Mouse (Mus musculus) neural tube, embryonic 13.5 days (tissue): ENCODE results near the gene Gm6040. TPM values are rescaled to one million over a fixed set of nuclear protein-coding genes. Genes with fewer than 3 reads are reported as not detected.

Experiments
- ATAC-seq: fragments of 200-750 bp; cut with Nextera tagmentation; 2 replicates; pipeline ENCODE4 v1.8.0; 2017; ENCODE audit warnings: low read depth, mild to moderate bottlenecking, moderate TSS enrichment, moderate library complexity
- H3K27ac ChIP-seq: fragments of 300-500 bp; sonication (generic); replicated peaks from 2 replicates; pipeline ENCODE4 v1.5.1; 2015; ENCODE audit warnings: moderate library complexity, mild to moderate bottlenecking, inconsistent platforms
- H3K27me3 ChIP-seq: fragments of 300-500 bp; sonication (generic); 2 replicates; pipeline ENCODE4 v1.6.1; 2015; ENCODE audit warnings: mild to moderate bottlenecking, inconsistent platforms
- H3K36me3 ChIP-seq: fragments of 300-500 bp; sonication (generic); 2 replicates; pipeline ENCODE4 v1.6.1; 2015; ENCODE audit warnings: mild to moderate bottlenecking, inconsistent platforms
- H3K4me1 ChIP-seq: fragments of 300-500 bp; sonication (generic); replicated peaks from 2 replicates; pipeline ENCODE4 v1.6.1; 2015; ENCODE audit warnings: inconsistent platforms
- H3K4me2 ChIP-seq: fragments of 300-500 bp; sonication (generic); 2 replicates; pipeline ENCODE4 v1.6.1; 2015; ENCODE audit warnings: inconsistent platforms, mild to moderate bottlenecking, moderate library complexity
- H3K4me3 ChIP-seq: fragments of 300-500 bp; sonication (generic); 2 replicates; pipeline ENCODE4 v1.5.1; 2015; ENCODE audit warnings: mild to moderate bottlenecking, inconsistent platforms
- H3K9ac ChIP-seq: fragments of 300-500 bp; sonication (generic); 2 replicates; pipeline ENCODE4 v1.6.1; 2015; ENCODE audit warnings: moderate library complexity, mild to moderate bottlenecking, inconsistent platforms
- H3K9me3 ChIP-seq: fragments of 300-500 bp; sonication (generic); 2 replicates; pipeline ENCODE4 v1.6.1; 2016; ENCODE audit warnings: inconsistent platforms
- WGBS: fragments of 180-500 bp; shearing (Covaris S2); methylation state at CpG from one replicate; pipeline ENCODE4 v1.1.7; 2015; 5-methylcytosine and 5-hydroxymethylcytosine counted together
- polyA plus RNA-seq: library from polyadenylated mRNA; unstranded; fragments of >200 nt; fragmentation: Nextera tagmentation; extraction: Ambion mirVana; gene quantifications from 2 replicates; pipeline ENCODE4 v1.2.1, GENCODE M21; 2015

The Gm6040 gene
- polyA plus RNA-seq: not detected in 2 replicates

- H3K36me3 ChIP-seq: no peaks in the 10 kb centered on the region
- no peak within 1 kb of the TSS for H3K4me3 ChIP-seq
- no peak within 1 kb of the TSS for H3K4me2 ChIP-seq
- H3K9me3 ChIP-seq: peaks cover 23% of the 10 kb centered on the region
- no peaks in the 10 kb centered on the region for H3K4me1 ChIP-seq
- WGBS: 75% methylated on average over 3 of the region's 3 CpGs
- no peak for ATAC-seq
- no peak within 1 kb of the TSS for H3K27ac ChIP-seq
- H3K9ac ChIP-seq: no peak within 1 kb of the TSS
- no peaks in the 10 kb centered on the region for H3K27me3 ChIP-seq
These were observed at the start of gene Gm6040 for GRCm38 (mm10) chr8:20921971-20922370. Gene Gm6040 (minus strand): TSS chr8:20922071.

GRCm38 (mm10) chr8:20964531-20964930 is 42.7 kb upstream of the Gm6040 start:
- Histone ChIP-seq H3K4me1 (no peaks in the 10 kb centered on the region), H3K4me3 (no peak overlapping the region), H3K9me3 (peaks cover 20% of the 10 kb centered on the region), H3K36me3 (no peaks in the 10 kb centered on the region), H3K27me3 (no peaks in the 10 kb centered on the region), H3K27ac (no peak overlapping the region), H3K4me2 (no peak overlapping the region), H3K9ac (no peak overlapping the region)
- WGBS: 72% methylated on average over 2 of the region's 2 CpGs
- ATAC-seq: no peak

DNA sequence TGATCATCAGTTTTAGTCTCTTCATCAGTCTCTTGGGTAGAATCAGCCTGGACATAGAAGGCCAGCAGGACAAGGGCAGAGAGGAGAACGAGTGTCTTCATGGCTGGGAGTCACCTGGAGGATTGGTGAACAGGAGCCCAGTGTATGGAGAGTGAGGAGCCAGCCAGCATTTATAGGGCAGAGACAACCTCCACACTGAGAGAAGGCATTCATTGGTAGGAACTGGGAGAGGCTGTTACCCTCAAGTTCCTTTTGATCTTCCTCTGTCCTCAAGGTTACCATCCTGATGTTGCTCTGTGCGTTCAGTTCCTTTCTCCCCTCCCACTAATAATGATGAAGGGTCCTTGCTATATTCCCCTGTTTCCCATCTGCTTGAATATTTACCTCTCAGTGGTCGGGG is 22.7 kb upstream of the Gm6040 start, which contains the start of gene AY761185:
Gene AY761185, minus strand, starts transcription at position 101 of the 400 bp plus-strand sequence.
- no peak within 1 kb of the TSS for H3K4me2 ChIP-seq
- H3K27me3 ChIP-seq: no peaks in the 10 kb centered on the region
- H3K4me1 ChIP-seq: no peaks in the 10 kb centered on the region
- peaks cover 34% of the 10 kb centered on the region for H3K9me3 ChIP-seq
- no peaks in the 10 kb centered on the region for H3K36me3 ChIP-seq
- ATAC-seq: no peak
- no peak within 1 kb of the TSS for H3K4me3 ChIP-seq
- no peak within 1 kb of the TSS for H3K27ac ChIP-seq
- WGBS: 81% methylated on average over 3 of the region's 3 CpGs
- H3K9ac ChIP-seq: no peak within 1 kb of the TSS

GRCm38 (mm10) chr8:20912288-20912687 is 9.6 kb downstream of the Gm6040 start:
- WGBS: 90% methylated on average over 1 of the region's 1 CpGs
- H3K9ac ChIP-seq: no peak overlapping the region
- ATAC-seq: no peak

GRCm38 (mm10) chr8:20908256-20908655 is 13.6 kb downstream of the Gm6040 start:
- H3K27ac ChIP-seq: no peak overlapping the region
- no peak overlapping the region for H3K4me3 ChIP-seq
- no peak overlapping the region for H3K9ac ChIP-seq
- no peak for ATAC-seq
- peaks cover 12% of the 10 kb centered on the region for H3K9me3 ChIP-seq
- no peaks in the 10 kb centered on the region for H3K4me1 ChIP-seq
- H3K36me3 ChIP-seq: no peaks in the 10 kb centered on the region
- WGBS: 66% methylated on average over 2 of the region's 2 CpGs
- no peak overlapping the region for H3K4me2 ChIP-seq
- H3K27me3 ChIP-seq: no peaks in the 10 kb centered on the region

More at GRCm38 (mm10) chr8:20912288-20912687, 9.6 kb downstream of the Gm6040 start:
- H3K4me2 ChIP-seq: no peak overlapping the region
- H3K4me3 ChIP-seq: no peak overlapping the region
- no peak overlapping the region for H3K27ac ChIP-seq
- H3K4me1 ChIP-seq: no peaks in the 10 kb centered on the region
- H3K27me3 ChIP-seq: no peaks in the 10 kb centered on the region
- H3K36me3 ChIP-seq: no peaks in the 10 kb centered on the region
- peaks cover 20% of the 10 kb centered on the region for H3K9me3 ChIP-seq

- no peak for ATAC-seq
- H3K36me3 ChIP-seq: no peaks in the 10 kb centered on the region
- H3K4me1 ChIP-seq: no peaks in the 10 kb centered on the region
- H3K9me3 ChIP-seq: peaks cover 16% of the 10 kb centered on the region
- H3K27me3 ChIP-seq: no peaks in the 10 kb centered on the region
- no peak overlapping the region for H3K27ac ChIP-seq
- H3K9ac ChIP-seq: no peak overlapping the region
- no peak overlapping the region for H3K4me2 ChIP-seq
- 86% methylated on average over 2 of the region's 2 CpGs for WGBS
- H3K4me3 ChIP-seq: no peak overlapping the region
These were observed 14.8 kb downstream of the Gm6040 start for GRCm38 (mm10) chr8:20907119-20907518.

DNA sequence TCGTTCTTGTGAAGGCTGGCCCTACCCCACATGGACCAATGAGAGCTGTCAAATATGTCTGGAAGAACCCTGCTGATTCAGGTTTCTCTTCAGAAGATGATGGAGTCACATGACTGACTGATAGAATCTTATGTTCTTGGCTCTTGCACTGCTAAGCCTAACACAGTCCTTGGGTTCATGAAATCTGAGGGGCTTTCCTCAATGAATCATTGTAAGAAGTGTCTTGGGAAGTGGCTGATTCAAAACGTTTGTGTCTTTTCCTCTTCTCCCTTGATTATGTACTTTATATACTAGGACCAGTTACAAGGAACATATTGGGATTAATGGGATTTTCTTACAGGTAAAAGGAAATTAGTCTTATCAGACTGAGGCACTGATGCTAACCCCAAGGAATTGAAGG is 19.3 kb downstream of the Gm6040 start, which contains the start of gene Gm15056:
Gene Gm15056, minus strand, starts transcription at position 101 of the 400 bp plus-strand sequence.
- Histone ChIP-seq H3K4me3 (no peak within 1 kb of the TSS), H3K27me3 (no peaks in the 10 kb centered on the region), H3K9ac (no peak within 1 kb of the TSS), H3K4me2 (no peak within 1 kb of the TSS), H3K4me1 (no peaks in the 10 kb centered on the region), H3K36me3 (no peaks in the 10 kb centered on the region), H3K9me3 (peaks cover 36% of the 10 kb centered on the region), H3K27ac (no peak within 1 kb of the TSS)
- ATAC-seq: no peak
- WGBS: 53% methylated on average over 2 of the region's 2 CpGs

- Histone ChIP-seq H3K4me1 (no peaks in the 10 kb centered on the region), H3K27me3 (no peaks in the 10 kb centered on the region), H3K4me3 (no peak within 1 kb of the TSS), H3K9ac (no peak within 1 kb of the TSS), H3K9me3 (peaks cover 64% of the 10 kb centered on the region), H3K27ac (no peak within 1 kb of the TSS), H3K4me2 (no peak within 1 kb of the TSS), H3K36me3 (no peaks in the 10 kb centered on the region)
- 82% methylated on average over 2 of the region's 2 CpGs for WGBS
- ATAC-seq: no peak
These were observed 29.5 kb downstream of the Gm6040 start, which contains the start of gene Defb33 for GRCm38 (mm10) chr8:20892369-20892768. Gene Defb33 (plus strand): TSS chr8:20892669.

- H3K9ac ChIP-seq: no peak overlapping the region
- WGBS: 43% methylated on average over 6 of the region's 6 CpGs
These were observed 47.3 kb downstream of the Gm6040 start for GRCm38 (mm10) chr8:20874608-20875007.

More at GRCm38 (mm10) chr8:20874608-20875007, 47.3 kb downstream of the Gm6040 start:
- ATAC-seq: no peak
- Histone ChIP-seq H3K36me3 (no peaks in the 10 kb centered on the region), H3K27me3 (no peaks in the 10 kb centered on the region), H3K4me1 (no peaks in the 10 kb centered on the region), H3K27ac (no peak overlapping the region), H3K4me3 (no peak overlapping the region), H3K9me3 (0 out of 2 replicates have a peak, but pooled peaks cover 22% of the 10 kb centered on the region), H3K4me2 (no peak overlapping the region)

Other genes starting within 250 kb of the Gm6040 start
- not detected in 2 replicates for gene Defb33, start 29.4 kb downstream of the Gm6040 start, polyA plus RNA-seq
- gene Gm15056, start 19.4 kb downstream of the Gm6040 start, polyA plus RNA-seq: not detected in 2 replicates
- gene AY761185, start 22.6 kb upstream of the Gm6040 start, polyA plus RNA-seq: not detected in 2 replicates
- not detected in 2 replicates for gene Defa21, start 103.5 kb upstream of the Gm6040 start, polyA plus RNA-seq
- not detected in 2 replicates for gene Defa23, start 133.0 kb upstream of the Gm6040 start, polyA plus RNA-seq
- gene Defa35, start 143.0 kb upstream of the Gm6040 start, polyA plus RNA-seq: not detected in 2 replicates
- gene Defa25, start 162.4 kb upstream of the Gm6040 start, polyA plus RNA-seq: not detected in 2 replicates
- not detected in 2 replicates for gene Gm14851, start 174.0 kb upstream of the Gm6040 start, polyA plus RNA-seq
- gene Defa30, start 212.6 kb upstream of the Gm6040 start, polyA plus RNA-seq: not detected in 2 replicates
- not detected in 2 replicates for gene Defa22, start 240.2 kb upstream of the Gm6040 start, polyA plus RNA-seq